Mouse (Mus musculus) mammary gland, adult 2 months (tissue): ENCODE data around the gene Gm156. TPM values are rescaled to one million over a fixed set of nuclear protein-coding genes. Genes with fewer than 3 reads are reported as not detected.

ENCODE experiments used
- polyA plus RNA-seq: library from polyadenylated mRNA; depleted of rRNA; stranded (reverse); fragments of >200 nt; gene quantifications from 2 replicates; pipeline ENCODE4 v1.2.3, GENCODE M21; 2012; ENCODE audit warnings: low replicate concordance; rRNA removed

Gm156 gene
- polyA plus RNA-seq = not detected in 2 replicates

GRCm38 (mm10) chr6:129784170-129784569 is at the start of gene Gm156:
Gm156 (minus strand) TSS chr6:129784270.

GRCm38 (mm10) chr6:129740069-129740721 is 43.9 kb downstream of the Gm156 start, which contains the start of gene Klri2:
Klri2 (minus strand) TSS chr6:129740484.

GRCm38 (mm10) chr6:129717032-129717431 is 67.0 kb downstream of the Gm156 start, which contains the start of gene Klri1:
Klri1 (minus strand) TSS chr6:129717132.

Other genes with a start within 250 kb of the Gm156 start
- 0.37 and 0.92 TPM in 2 replicates for gene Klre1, start 206.4 kb downstream of the Gm156 start, polyA plus RNA-seq
- gene Klrd1, start 192.5 kb downstream of the Gm156 start, polyA plus RNA-seq = 0.81 and 2.4 TPM in 2 replicates
- 0.36 and 1.9 TPM in 2 replicates for gene Klrk1, start 160.4 kb downstream of the Gm156 start, polyA plus RNA-seq
- 0.30 and 0.95 TPM in 2 replicates for gene Klrc3, start 140.9 kb downstream of the Gm156 start, polyA plus RNA-seq
- 0.23 and 0.46 TPM in 2 replicates for gene Klrc2, start 123.6 kb downstream of the Gm156 start, polyA plus RNA-seq
- 0.70 and 1.2 TPM in 2 replicates for gene Klrc1, start 105.3 kb downstream of the Gm156 start, polyA plus RNA-seq
- gene Klri1, start 67.1 kb downstream of the Gm156 start, polyA plus RNA-seq = 0.20 TPM in 1 of 2 replicates, not detected in the other
- gene Klri2, start 43.8 kb downstream of the Gm156 start, polyA plus RNA-seq = 0.13 TPM in 1 of 2 replicates, not detected in the other
- not detected in 2 replicates for gene Gm17631, start 78.4 kb upstream of the Gm156 start, polyA plus RNA-seq
- gene Klra17, start 92.4 kb upstream of the Gm156 start, polyA plus RNA-seq = 0.16 TPM in 1 of 2 replicates, not detected in the other
- not detected in 2 replicates for gene Klra5, start 133.4 kb upstream of the Gm156 start, polyA plus RNA-seq
- not detected in 2 replicates for gene Klra6, start 242.7 kb upstream of the Gm156 start, polyA plus RNA-seq